Mouse (Mus musculus): ENCODE measurements at regions not wholly inside any gene's neighbourhood (a gene's known extent, or its start where the extent isn't known, plus 50 kb on each side); places are given as distances from the start of the nearest gene placed in this dataset.

DNA sequence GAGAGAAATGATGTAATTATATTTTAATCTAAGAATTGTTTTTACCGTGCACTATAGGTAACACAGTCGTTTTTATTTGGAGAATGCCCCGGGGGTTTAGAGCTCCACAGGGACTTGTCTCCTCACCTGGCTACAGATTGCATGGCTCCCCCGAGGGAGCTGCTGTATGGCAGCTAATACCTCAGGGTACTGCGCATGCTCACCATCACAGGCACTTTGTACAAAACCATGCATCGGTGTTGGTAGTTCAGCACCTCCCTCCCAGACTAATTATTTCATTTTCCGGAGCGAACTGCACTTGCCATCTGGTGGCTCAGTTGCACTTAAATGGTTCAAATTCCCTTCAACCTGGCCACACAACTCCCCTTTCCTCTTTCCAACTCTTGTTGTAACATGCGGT is 281.9 kb downstream of the Fam173b start:
- TF ChIP-seq EP300 (IDR thresholded peaks at IDR 0.05; ENCODE audit: low read depth) = no peak
- no peak for TF ChIP-seq CTCF (IDR thresholded peaks at IDR 0.05; ENCODE audit: low read depth)
- 70% methylated on average over 9 of the region's 9 CpGs for WGBS (ENCODE audit: insufficient replicate concordance)
- H3K4me1 ChIP-seq (replicated peaks; ENCODE audit: control insufficient read depth in 2 of 2, insufficient read depth in 2 of 2, low read length in 1 of 2) = no peaks in the 10 kb centered on the region

DNA sequence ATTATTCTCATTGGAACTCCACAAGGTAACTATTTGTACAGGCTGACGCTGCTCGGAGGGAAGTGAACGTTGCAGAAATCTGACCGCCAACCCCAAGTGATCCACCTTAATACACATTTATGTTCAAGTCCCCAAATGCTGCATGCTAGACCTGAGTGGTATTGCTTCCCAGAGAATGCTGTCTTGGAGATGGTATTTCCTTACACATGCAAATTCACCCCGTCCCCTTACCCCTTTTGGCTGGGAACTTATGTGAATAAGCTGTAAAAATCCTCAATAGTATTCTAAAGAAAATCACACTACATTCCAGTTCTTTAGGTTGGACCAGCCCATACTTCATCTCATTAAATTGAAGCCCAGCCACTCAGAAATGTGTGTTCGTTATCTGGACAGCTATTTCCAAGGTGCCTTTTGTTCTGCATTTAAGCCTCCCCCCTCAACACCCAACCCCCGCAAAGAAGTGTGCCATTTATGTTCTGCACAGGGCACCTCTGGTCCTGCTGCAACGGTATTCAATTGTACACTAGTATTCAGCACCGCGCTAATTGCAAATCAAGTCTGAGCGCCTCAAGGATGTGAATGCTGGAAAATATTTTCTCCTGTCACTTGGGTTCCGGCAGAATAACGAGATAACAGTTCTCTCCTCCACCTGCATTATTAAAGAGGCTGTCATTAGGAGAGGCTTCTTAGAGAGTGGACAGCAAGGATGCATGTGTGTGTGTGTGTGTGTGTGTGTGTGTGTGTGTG is 278.0 kb upstream of the Tas2r119 start:
- Histone ChIP-seq H3K9ac (replicated peaks) (no peak overlapping the region), H3K9me3 (ENCODE audit: control insufficient read depth, low read length) (no peaks in the 10 kb centered on the region), H3K4me1 (replicated peaks; ENCODE audit: control insufficient read depth in 2 of 2, insufficient read depth in 2 of 2, low read length in 1 of 2) (no peaks in the 10 kb centered on the region), H3K4me2 (ENCODE audit: low read depth) (no peak overlapping the region), H3K27ac (no peak overlapping the region), H3K27me3 (ENCODE audit: control insufficient read depth, insufficient read depth, low read length) (no peaks in the 10 kb centered on the region), H3K4me3 (ENCODE audit: insufficient read depth in 1 of 2, low read depth in 2 of 2, low read length in 2 of 2) (no peak overlapping the region), H3K36me3 (replicated peaks; ENCODE audit: control insufficient read depth, insufficient read depth, low read depth) (no peaks in the 10 kb centered on the region)
- no peak for TF ChIP-seq EP300 (IDR thresholded peaks at IDR 0.05; ENCODE audit: low read depth)
- TF ChIP-seq CTCF (IDR thresholded peaks at IDR 0.05; ENCODE audit: low read depth) = no peak
- WGBS (ENCODE audit: insufficient replicate concordance) = 75% methylated on average over 13 of the region's 13 CpGs
- ATAC-seq (ENCODE audit: insufficient read depth) (no peak), DNase-seq (ENCODE audit: low read depth in 3 of 3, low spot score in 3 of 3) (no peak)

More for the DNA sequence above, 281.9 kb downstream of the Fam173b start:
- Histone ChIP-seq H3K36me3 (replicated peaks; ENCODE audit: control insufficient read depth, insufficient read depth, low read depth) (no peaks in the 10 kb centered on the region), H3K4me3 (ENCODE audit: insufficient read depth in 1 of 2, low read depth in 2 of 2, low read length in 2 of 2) (no peak overlapping the region), H3K27ac (no peak overlapping the region), H3K4me2 (ENCODE audit: low read depth) (no peak overlapping the region), H3K9me3 (ENCODE audit: control insufficient read depth, low read length) (no peaks in the 10 kb centered on the region), H3K9ac (replicated peaks) (no peak overlapping the region), H3K27me3 (ENCODE audit: control insufficient read depth, insufficient read depth, low read length) (no peaks in the 10 kb centered on the region)
- ATAC-seq (ENCODE audit: insufficient read depth) (no peak), DNase-seq (ENCODE audit: low read depth in 3 of 3, low spot score in 3 of 3) (no peak)

DNA sequence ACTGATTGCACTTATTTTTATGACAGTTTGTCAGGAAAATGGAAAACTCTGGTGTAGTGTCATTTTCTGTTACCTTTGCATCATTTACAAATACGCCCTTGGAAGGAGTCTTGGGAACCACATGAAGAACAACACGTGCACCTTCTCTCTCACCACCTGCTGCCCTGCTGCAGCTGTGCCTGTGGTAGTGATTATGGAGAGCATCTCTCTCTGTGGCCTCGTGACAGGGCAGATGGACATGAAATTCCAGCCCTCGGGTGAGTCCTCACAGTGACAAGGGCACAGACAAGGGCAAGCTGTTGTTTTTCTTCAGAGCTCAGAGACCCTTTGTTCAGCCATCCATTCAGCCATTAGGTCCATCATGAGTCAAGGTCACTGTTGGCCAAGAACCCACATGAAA is 276.8 kb upstream of the Tas2r119 start:
- H3K27me3 ChIP-seq (ENCODE audit: control insufficient read depth, insufficient read depth, low read length) = no peaks in the 10 kb centered on the region
- DNase-seq (ENCODE audit: low read depth in 3 of 3, low spot score in 3 of 3) (no peak), ATAC-seq (ENCODE audit: insufficient read depth) (no peak)
- no peaks in the 10 kb centered on the region for H3K9me3 ChIP-seq (ENCODE audit: control insufficient read depth, low read length)
- no peak overlapping the region for H3K4me3 ChIP-seq (ENCODE audit: insufficient read depth in 1 of 2, low read depth in 2 of 2, low read length in 2 of 2)
- H3K27ac ChIP-seq = no peak overlapping the region
- TF ChIP-seq EP300 (IDR thresholded peaks at IDR 0.05; ENCODE audit: low read depth) (no peak), CTCF (IDR thresholded peaks at IDR 0.05; ENCODE audit: low read depth) (no peak)
- no peaks in the 10 kb centered on the region for H3K4me1 ChIP-seq (replicated peaks; ENCODE audit: control insufficient read depth in 2 of 2, insufficient read depth in 2 of 2, low read length in 1 of 2)
- 51% methylated on average over 4 of the region's 4 CpGs for WGBS (ENCODE audit: insufficient replicate concordance)
- no peak overlapping the region for H3K9ac ChIP-seq (replicated peaks)
- no peak overlapping the region for H3K4me2 ChIP-seq (ENCODE audit: low read depth)
- H3K36me3 ChIP-seq (replicated peaks; ENCODE audit: control insufficient read depth, insufficient read depth, low read depth) = no peaks in the 10 kb centered on the region

DNA sequence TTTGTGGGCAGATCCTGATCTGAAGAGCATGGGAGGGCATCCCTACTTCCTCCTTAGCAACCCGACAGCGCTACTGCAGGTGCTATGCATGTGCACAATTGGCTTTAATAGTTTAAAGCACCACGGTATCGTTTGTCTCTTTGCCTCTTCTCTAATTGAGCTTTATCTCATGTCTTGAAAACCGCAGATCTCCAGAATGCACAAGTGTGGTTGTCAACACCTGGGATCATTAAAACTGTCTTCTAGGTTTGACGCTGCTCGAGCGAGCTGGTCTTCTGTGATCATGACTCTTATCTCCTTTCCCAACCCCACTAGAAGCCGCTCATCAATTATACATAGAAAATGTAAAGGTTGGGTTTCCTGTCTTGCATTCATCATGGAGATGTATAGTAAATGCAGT is 268.7 kb upstream of the Tas2r119 start:
- no peak for ATAC-seq (ENCODE audit: insufficient read depth)
- 70% methylated on average over 9 of the region's 9 CpGs for WGBS (ENCODE audit: insufficient replicate concordance)

DNA sequence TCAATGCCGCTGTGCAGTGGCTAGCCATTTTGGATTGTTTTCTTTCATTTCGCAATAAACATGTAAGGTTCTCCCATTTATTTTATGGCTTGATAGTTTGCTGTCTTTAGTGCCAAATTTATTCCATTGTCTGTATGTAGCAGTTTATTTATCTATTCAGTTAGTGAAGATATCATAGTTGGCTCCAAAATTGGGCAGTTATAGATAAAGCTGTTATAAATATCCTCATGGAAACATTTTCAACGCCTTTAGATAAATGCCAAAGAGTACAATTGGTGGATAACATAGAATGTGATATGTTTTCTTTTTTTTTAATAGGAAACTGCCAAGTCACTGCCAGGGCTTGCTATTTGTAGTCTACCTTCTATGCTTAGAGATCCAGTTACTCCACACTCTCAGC is 265.1 kb upstream of the Tas2r119 start:
- no peak overlapping the region for H3K27ac ChIP-seq
- no peak overlapping the region for H3K9ac ChIP-seq (replicated peaks)
- DNase-seq (ENCODE audit: low read depth in 3 of 3, low spot score in 3 of 3) (no peak), ATAC-seq (ENCODE audit: insufficient read depth) (no peak)
- no peaks in the 10 kb centered on the region for H3K4me1 ChIP-seq (replicated peaks; ENCODE audit: control insufficient read depth in 2 of 2, insufficient read depth in 2 of 2, low read length in 1 of 2)
- WGBS (ENCODE audit: insufficient replicate concordance) = 63% methylated on average over 3 of the region's 3 CpGs
- no peaks in the 10 kb centered on the region for H3K9me3 ChIP-seq (ENCODE audit: control insufficient read depth, low read length)
- no peak overlapping the region for H3K4me3 ChIP-seq (ENCODE audit: insufficient read depth in 1 of 2, low read depth in 2 of 2, low read length in 2 of 2)
- H3K27me3 ChIP-seq (ENCODE audit: control insufficient read depth, insufficient read depth, low read length) = no peaks in the 10 kb centered on the region
- no peak for TF ChIP-seq CTCF (IDR thresholded peaks at IDR 0.05; ENCODE audit: low read depth)
- TF ChIP-seq EP300 (IDR thresholded peaks at IDR 0.05; ENCODE audit: low read depth) = no peak
- H3K4me2 ChIP-seq (ENCODE audit: low read depth) = no peak overlapping the region
- no peaks in the 10 kb centered on the region for H3K36me3 ChIP-seq (replicated peaks; ENCODE audit: control insufficient read depth, insufficient read depth, low read depth)

More for the DNA sequence above, 268.7 kb upstream of the Tas2r119 start:
- Histone ChIP-seq H3K4me3 (ENCODE audit: insufficient read depth in 1 of 2, low read depth in 2 of 2, low read length in 2 of 2) (no peak overlapping the region), H3K9me3 (ENCODE audit: control insufficient read depth, low read length) (no peaks in the 10 kb centered on the region), H3K36me3 (replicated peaks; ENCODE audit: control insufficient read depth, insufficient read depth, low read depth) (no peaks in the 10 kb centered on the region), H3K27ac (no peak overlapping the region), H3K4me1 (replicated peaks; ENCODE audit: control insufficient read depth in 2 of 2, insufficient read depth in 2 of 2, low read length in 1 of 2) (no peaks in the 10 kb centered on the region), H3K9ac (replicated peaks) (no peak overlapping the region), H3K4me2 (ENCODE audit: low read depth) (no peak overlapping the region), H3K27me3 (ENCODE audit: control insufficient read depth, insufficient read depth, low read length) (no peaks in the 10 kb centered on the region)
- TF ChIP-seq EP300 (IDR thresholded peaks at IDR 0.05; ENCODE audit: low read depth) (no peak), CTCF (IDR thresholded peaks at IDR 0.05; ENCODE audit: low read depth) (no peak)
- DNase-seq (ENCODE audit: low read depth in 3 of 3, low spot score in 3 of 3) = no peak
